Mouse (Mus musculus) lung, embryonic 14.5 days (tissue): ENCODE data around the gene Tom1l2. TPM values are rescaled to one million over a fixed set of nuclear protein-coding genes. Genes with fewer than 3 reads are reported as not detected.

Experiments
- ATAC-seq: fragments of 200-750 bp; cut with Nextera tagmentation; 2 replicates; pipeline ENCODE4 v1.8.0; 2017; ENCODE audit warnings: mild to moderate bottlenecking, moderate TSS enrichment, moderate library complexity; ENCODE audit not compliant: insufficient read depth
- DNase-seq: peaks from one replicate; pipeline ENCODE4 v3.0.0-alpha.2; 2015
- H3K27ac ChIP-seq: fragments of 300-500 bp; sonication (generic); 2 replicates; pipeline ENCODE4 v1.5.1; 2014; ENCODE audit warnings: low read depth, mild to moderate bottlenecking, moderate library complexity
- H3K27me3 ChIP-seq: fragments of 300-500 bp; sonication (generic); 2 replicates; pipeline ENCODE4 v1.6.1; 2014; ENCODE audit warnings: low read length, control low read depth; ENCODE audit not compliant: insufficient read depth
- H3K36me3 ChIP-seq: fragments of 300-500 bp; sonication (generic); 2 replicates; pipeline ENCODE4 v1.6.1; 2014; ENCODE audit warnings: control low read depth; ENCODE audit not compliant: insufficient read depth
- H3K4me1 ChIP-seq: fragments of 300-500 bp; sonication (generic); 2 replicates; pipeline ENCODE4 v1.6.1; 2014; ENCODE audit warnings: antibody characterized with exemption, control low read depth; ENCODE audit not compliant: insufficient read depth
- H3K4me2 ChIP-seq: fragments of 300-500 bp; sonication (generic); 2 replicates; pipeline ENCODE4 v1.6.1; 2014; ENCODE audit warnings: mild to moderate bottlenecking
- H3K4me3 ChIP-seq: fragments of 300-500 bp; sonication (generic); 2 replicates; pipeline ENCODE4 v1.5.1; 2014; ENCODE audit warnings: low read depth, low read length
- H3K9ac ChIP-seq: fragments of 300-500 bp; sonication (generic); 2 replicates; pipeline ENCODE4 v1.6.1; 2014
- H3K9me3 ChIP-seq: fragments of 300-500 bp; sonication (generic); 2 replicates; pipeline ENCODE4 v1.6.1; 2016; ENCODE audit warnings: low read depth, low read length, control low read depth
- CTCF ChIP-seq: IDR thresholded peaks from 2 replicates; pipeline ENCODE4 v1.5.1; 2016; ENCODE audit warnings: antibody characterized with exemption, low read depth
- WGBS: fragments of 180-500 bp; shearing (Covaris S2); extraction: QIAGEN DNeasy Blood & Tissue Kit; methylation state at CpG from one replicate; pipeline ENCODE4 v1.1.7; 2014; 5-methylcytosine and 5-hydroxymethylcytosine counted together
- polyA plus RNA-seq: library from polyadenylated mRNA; unstranded; fragments of >200 nt; fragmentation: Nextera tagmentation; extraction: Ambion mirVana; gene quantifications from 2 replicates; pipeline ENCODE4 v1.2.1, GENCODE M21; 2014

The Tom1l2 gene
- polyA plus RNA-seq, 1 experiment from 2014 or later = 20.6 TPM

GRCm38 (mm10) chr11:60248596-60249404 is 103.9 kb downstream of the Tom1l2 start:
- no peaks in the 10 kb centered on the region for H3K36me3 ChIP-seq
- TF ChIP-seq CTCF = no peak
- no peaks in the 10 kb centered on the region for H3K27me3 ChIP-seq
- 33% methylated on average over 13 of the region's 13 CpGs for WGBS
- no peaks in the 10 kb centered on the region for H3K9me3 ChIP-seq
- no peak overlapping the region for H3K9ac ChIP-seq
- H3K4me1 ChIP-seq = no peaks in the 10 kb centered on the region
- H3K4me2 ChIP-seq = no peak overlapping the region
- no peak overlapping the region for H3K4me3 ChIP-seq
- ATAC-seq (no peak), DNase-seq (peak; percentile 44)
- no peak overlapping the region for H3K27ac ChIP-seq

DNA sequence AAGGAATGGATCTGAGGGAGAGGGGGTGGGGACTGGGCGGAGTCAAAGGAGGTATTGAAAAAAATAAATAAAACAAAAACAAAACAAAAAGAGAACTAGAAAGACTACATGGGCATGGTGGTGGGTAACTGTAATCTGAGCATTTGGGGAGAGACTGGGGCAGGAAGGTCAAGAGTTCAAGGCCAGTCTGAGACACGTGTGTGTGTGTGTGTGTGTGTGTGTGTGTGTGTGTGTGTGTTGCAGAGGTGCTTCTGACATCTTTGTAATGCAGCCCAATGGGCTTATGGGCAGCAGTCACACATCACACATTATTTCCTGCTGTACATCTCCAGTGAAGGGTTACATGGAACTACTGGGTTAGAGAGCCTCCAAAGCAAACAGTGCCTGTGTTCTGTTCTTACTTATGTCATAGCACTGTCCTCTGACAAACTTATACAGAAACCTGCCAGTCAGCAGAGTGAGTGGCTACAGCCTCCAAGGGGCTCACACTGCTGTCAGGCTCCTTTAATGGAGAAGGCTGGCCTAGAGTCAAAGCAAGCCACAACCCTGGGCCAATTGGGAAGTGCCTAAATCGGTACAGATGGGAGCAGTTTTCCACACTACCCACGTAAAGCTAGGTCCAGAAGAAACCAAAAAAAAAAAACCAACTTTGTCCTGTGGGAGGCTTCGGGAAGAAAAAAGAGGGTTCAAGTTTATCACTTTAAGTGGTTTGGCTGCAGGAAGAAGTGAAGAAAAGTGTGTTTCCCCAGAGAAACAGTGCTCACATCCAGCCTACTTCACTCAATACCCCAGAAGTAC is 104.8 kb downstream of the Tom1l2 start:
- DNase-seq (no peak), ATAC-seq (no peak)
- 42% methylated on average over 5 of the region's 5 CpGs for WGBS
- no peak for TF ChIP-seq CTCF
- no peaks in the 10 kb centered on the region for H3K27me3 ChIP-seq
- no peaks in the 10 kb centered on the region for H3K36me3 ChIP-seq
- H3K27ac ChIP-seq = no peak overlapping the region
- H3K4me2 ChIP-seq = no peak overlapping the region
- no peak overlapping the region for H3K4me3 ChIP-seq
- no peak overlapping the region for H3K9ac ChIP-seq
- no peaks in the 10 kb centered on the region for H3K4me1 ChIP-seq
- H3K9me3 ChIP-seq = no peaks in the 10 kb centered on the region

DNA sequence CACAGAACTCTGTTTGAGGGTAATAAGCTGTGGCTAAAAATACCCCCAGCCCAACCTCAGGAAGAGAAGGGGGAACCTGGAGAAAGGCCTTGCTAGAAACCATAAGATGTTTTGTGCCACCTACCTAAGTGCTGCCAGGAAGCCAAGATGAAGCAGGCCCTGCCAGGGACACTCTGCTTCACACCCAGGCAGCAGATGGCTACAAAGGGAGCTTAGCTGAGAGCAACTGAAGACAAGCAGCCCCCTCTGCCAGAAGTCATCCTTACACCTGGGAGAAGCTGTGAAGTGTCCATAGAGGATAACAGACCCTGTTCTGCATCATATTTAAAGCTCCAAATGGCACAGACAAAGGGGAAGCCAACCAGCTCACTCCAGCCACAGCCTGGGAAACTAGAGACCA is 106.6 kb downstream of the Tom1l2 start:
- no peak for TF ChIP-seq CTCF

DNA sequence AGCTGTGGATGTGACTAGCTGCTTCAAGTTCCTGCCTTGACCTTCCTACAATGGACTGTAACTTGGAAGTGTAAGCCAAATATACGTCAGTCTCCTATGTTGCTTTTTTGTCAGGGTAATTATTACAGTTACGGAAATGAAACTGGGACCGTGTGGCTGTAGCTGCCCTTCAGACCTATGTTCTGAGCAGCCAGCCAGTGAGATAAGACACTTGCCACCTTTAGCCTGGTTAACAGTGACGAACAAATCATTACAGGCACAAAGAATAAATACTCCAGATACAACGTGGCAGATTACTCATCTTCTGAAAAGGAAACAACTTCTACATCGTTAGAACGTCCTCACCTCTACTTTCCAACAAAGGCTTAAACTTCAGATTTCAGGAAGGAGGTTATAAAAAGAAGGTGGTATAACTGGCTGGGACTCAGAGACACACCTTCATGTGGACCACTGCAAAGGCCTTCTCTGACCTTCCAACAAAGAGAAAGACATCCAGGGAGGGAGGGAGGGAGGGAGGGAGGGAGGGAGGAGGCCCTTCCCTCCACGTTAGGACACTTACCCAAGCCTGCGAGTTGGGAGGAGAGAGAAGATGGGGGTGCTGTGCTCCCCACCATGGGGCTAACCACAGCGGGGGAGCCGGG is 108.1 kb downstream of the Tom1l2 start:
- Histone ChIP-seq H3K4me3 (no peak overlapping the region), H3K27ac (no peak overlapping the region), H3K4me2 (no peak overlapping the region), H3K9me3 (no peaks in the 10 kb centered on the region), H3K9ac (no peak overlapping the region), H3K4me1 (no peaks in the 10 kb centered on the region), H3K36me3 (peaks cover 21% of the 10 kb centered on the region), H3K27me3 (no peaks in the 10 kb centered on the region)
- WGBS = 58% methylated on average over 11 of the region's 11 CpGs
- ATAC-seq = no peak
- no peak for DNase-seq
- no peak for TF ChIP-seq CTCF

More for the DNA sequence above, 106.6 kb downstream of the Tom1l2 start:
- ATAC-seq (no peak), DNase-seq (no peak)
- Histone ChIP-seq H3K27me3 (no peaks in the 10 kb centered on the region), H3K4me2 (no peak overlapping the region), H3K36me3 (peaks cover 6% of the 10 kb centered on the region; the same call in 1 of the 2 replicates), H3K4me1 (no peaks in the 10 kb centered on the region), H3K9ac (no peak overlapping the region), H3K4me3 (no peak overlapping the region), H3K9me3 (no peaks in the 10 kb centered on the region), H3K27ac (no peak overlapping the region)

DNA sequence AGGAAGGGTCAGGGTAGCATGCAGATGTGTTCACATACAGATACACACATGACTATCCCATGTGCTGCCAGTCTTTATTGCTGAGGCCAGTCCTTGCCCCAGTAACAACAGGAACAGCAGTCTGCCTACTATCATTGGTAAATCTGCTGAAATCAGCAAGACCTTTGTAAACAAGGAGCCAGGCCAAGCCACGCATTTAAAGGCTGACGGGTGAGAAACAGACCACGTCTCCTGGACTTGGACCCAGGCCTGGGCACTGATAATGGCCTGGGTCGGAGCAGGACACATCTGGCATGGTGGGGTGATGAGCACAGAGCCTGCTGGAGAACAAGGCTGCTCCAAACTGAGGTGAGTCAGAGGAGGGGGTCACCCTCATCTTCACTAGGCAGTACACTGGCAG is 112.2 kb downstream of the Tom1l2 start:
- Histone ChIP-seq H3K4me1 (no peaks in the 10 kb centered on the region), H3K9me3 (no peaks in the 10 kb centered on the region), H3K9ac (no peak overlapping the region), H3K36me3 (peaks cover 25% of the 10 kb centered on the region), H3K4me3 (no peak overlapping the region), H3K27ac (no peak overlapping the region), H3K27me3 (no peaks in the 10 kb centered on the region), H3K4me2 (no peak overlapping the region)
- DNase-seq = no peak
- TF ChIP-seq CTCF = no peak
- no peak for ATAC-seq
- 73% methylated on average over 4 of the region's 4 CpGs for WGBS

DNA sequence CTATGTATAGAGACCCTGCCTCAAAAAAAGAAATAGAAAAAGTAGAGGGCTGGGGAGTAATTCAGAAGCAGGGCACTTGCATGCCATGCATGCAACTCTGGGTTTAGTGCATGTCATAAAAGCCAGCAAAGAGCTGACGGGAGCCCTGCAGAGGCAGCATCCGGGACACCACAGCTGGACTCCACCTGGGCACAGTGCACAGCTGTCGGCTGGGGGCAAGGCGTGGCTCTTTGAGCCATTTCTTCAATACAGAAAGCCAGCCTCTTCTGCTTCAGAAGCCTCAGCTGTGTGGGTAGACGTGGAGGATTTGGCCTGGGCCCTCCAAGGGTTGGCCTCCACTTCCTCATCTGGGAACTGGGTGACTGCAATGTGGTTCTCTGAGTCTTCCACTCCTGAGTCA is 117.4 kb downstream of the Tom1l2 start:
- peaks cover 11% of the 10 kb centered on the region for H3K36me3 ChIP-seq
- no peaks in the 10 kb centered on the region for H3K9me3 ChIP-seq
- H3K4me3 ChIP-seq = no peak overlapping the region
- ATAC-seq = no peak
- WGBS = 79% methylated on average over 5 of the region's 5 CpGs
- no peak overlapping the region for H3K27ac ChIP-seq
- peaks cover 17% of the 10 kb centered on the region for H3K4me1 ChIP-seq
- no peak for TF ChIP-seq CTCF
- no peak overlapping the region for H3K4me2 ChIP-seq
- no peaks in the 10 kb centered on the region for H3K27me3 ChIP-seq
- no peak overlapping the region for H3K9ac ChIP-seq
- no peak for DNase-seq

- Histone ChIP-seq H3K36me3 (peaks cover 7% of the 10 kb centered on the region; the same call in 1 of the 2 replicates), H3K9ac (peak overlapping the region; percentile 9; the same call in 1 of the 2 replicates), H3K27ac (peak overlapping the region; percentile 60; the same call in 1 of the 2 replicates), H3K4me1 (peaks cover 17% of the 10 kb centered on the region), H3K27me3 (no peaks in the 10 kb centered on the region), H3K9me3 (no peaks in the 10 kb centered on the region), H3K4me3 (no peak overlapping the region), H3K4me2 (no peak overlapping the region)
- peak; percentile 48; the same call in 1 of the 2 replicates for ATAC-seq
- WGBS = 59% methylated on average over 8 of the region's 8 CpGs
- TF ChIP-seq CTCF = no peak
- peak; percentile 28 for DNase-seq
These were observed 119.5 kb downstream of the Tom1l2 start for GRCm38 (mm10) chr11:60233235-60233634.
